Mouse (Mus musculus): ENCODE measurements around the gene Ubald1.

- no peak for TF ChIP-seq MAFK (IDR thresholded peaks at IDR 0.05; ENCODE audit: borderline replicate concordance, low read depth, low read length)
- TF ChIP-seq USF1 (IDR thresholded peaks at IDR 0.05; ENCODE audit: low read depth, low read length), result no peak
- no peak for TF ChIP-seq TCF12 (IDR thresholded peaks at IDR 0.05; ENCODE audit: low read depth, low read length)
- no peak for TF ChIP-seq NELFE (IDR thresholded peaks at IDR 0.05; ENCODE audit: low read depth, low read length)
- no peak for TF ChIP-seq ELF1 (IDR thresholded peaks at IDR 0.05; ENCODE audit: low read depth, low read length)
- no peak for TF ChIP-seq SMC3 (IDR thresholded peaks at IDR 0.05; ENCODE audit: low read depth, low read length)
- no peak for TF ChIP-seq MEF2A (IDR thresholded peaks at IDR 0.05; ENCODE audit: extremely low read depth, insufficient replicate concordance, low read depth, low read length, poor library complexity, severe bottlenecking)
- TF ChIP-seq POLR2A (IDR thresholded peaks at IDR 0.05; ENCODE audit: control insufficient read depth in 1 of 2, insufficient read depth in 1 of 2, low read depth in 1 of 2, low read length in 2 of 2, poor library complexity in 1 of 2), result no peak
- TF ChIP-seq MYB (IDR thresholded peaks at IDR 0.05; ENCODE audit: low read depth, low read length), result no peak
- TF ChIP-seq ZC3H11A (IDR thresholded peaks at IDR 0.05; ENCODE audit: low read depth, low read length), result no peak
Observed at GRCm38 (mm10) chr16:4863742-4864141, 16.4 kb downstream of the Ubald1 start.
